Mouse (Mus musculus): ENCODE results near the gene Tbxas1. TPM values are rescaled to one million over a fixed set of nuclear protein-coding genes. Genes with fewer than 3 reads are reported as not detected.

Tbxas1 gene
- polyA plus RNA-seq, 1 experiment, result 1.2 TPM

DNA sequence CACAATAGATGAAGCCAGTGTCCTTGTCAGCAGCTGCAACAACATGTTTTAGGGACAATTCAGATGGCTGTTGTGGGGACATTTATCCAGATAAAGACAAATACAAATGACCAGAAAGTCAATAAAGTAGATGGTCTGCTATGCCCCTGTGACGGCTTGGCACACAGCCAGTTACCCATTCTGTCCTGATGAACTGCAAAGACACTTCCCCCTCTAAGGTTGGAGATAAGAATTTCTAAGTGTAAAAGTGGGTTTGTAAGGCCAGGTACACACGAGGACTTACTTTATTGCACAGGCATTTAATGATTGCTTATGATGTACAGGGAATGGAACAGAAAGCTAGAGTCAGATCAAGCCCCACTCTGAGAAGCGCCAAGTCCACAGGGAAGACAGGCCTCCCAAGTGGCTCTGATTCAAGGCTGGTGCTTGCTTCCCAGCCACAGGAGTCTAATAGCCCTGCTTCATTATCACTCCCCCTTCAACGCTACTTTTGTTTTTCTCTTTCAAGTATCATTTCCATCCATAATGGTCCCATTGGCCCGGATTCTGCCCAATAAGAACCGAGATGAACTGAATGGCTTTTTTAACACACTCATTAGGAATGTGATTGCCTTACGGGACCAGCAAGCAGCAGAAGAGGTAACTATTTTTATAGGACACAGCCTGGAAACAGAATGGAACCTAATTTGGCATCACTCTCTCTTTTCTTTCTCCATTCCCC is 147.4 kb downstream of the Tbxas1 start:
- DNase-seq, result no peak
- no peak overlapping the region for H3K4me3 ChIP-seq (replicated peaks; ENCODE audit: insufficient read depth, low read depth, low read length)
- H3K27ac ChIP-seq (ENCODE audit: insufficient read depth, low read length), result no peak overlapping the region
- H3K27me3 ChIP-seq (ENCODE audit: control insufficient read depth, insufficient read depth, low read length), result no peaks in the 10 kb centered on the region
- no peaks in the 10 kb centered on the region for H3K4me1 ChIP-seq (ENCODE audit: control insufficient read depth, insufficient read depth, low read length)
- whole genome bisulfite sequencing, result 80% methylated on average over 7 of the region's 7 CpGs
- TF ChIP-seq POLR2A (IDR thresholded peaks at IDR 0.05; ENCODE audit: borderline replicate concordance, insufficient read depth, low read length) (no peak), CTCF (IDR thresholded peaks at IDR 0.05; ENCODE audit: borderline replicate concordance, insufficient read depth, low read depth, low read length) (no peak)

DNA sequence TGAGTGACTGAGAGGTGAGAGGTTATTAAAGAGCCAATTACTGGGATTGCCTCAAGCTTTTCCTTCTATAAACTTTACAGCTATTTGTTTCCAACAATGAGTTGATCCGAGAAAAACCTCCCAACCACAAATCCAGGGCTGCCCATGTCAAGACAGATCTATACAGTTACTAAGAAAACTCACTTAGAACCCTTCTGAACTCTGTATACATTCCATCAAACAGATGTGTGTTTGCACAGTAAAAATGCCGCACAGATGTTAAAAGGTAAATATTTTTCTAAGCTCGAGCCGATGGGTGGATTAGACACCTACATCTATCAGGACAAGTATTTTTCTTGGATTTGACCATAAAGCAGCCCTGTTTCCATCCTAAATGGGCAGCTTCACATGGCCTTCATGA is 149.4 kb downstream of the Tbxas1 start:
- Histone ChIP-seq H3K4me1 (ENCODE audit: control insufficient read depth, insufficient read depth, low read length) (no peaks in the 10 kb centered on the region), H3K27me3 (ENCODE audit: control insufficient read depth, insufficient read depth, low read length) (no peaks in the 10 kb centered on the region), H3K27ac (ENCODE audit: insufficient read depth, low read length) (no peak overlapping the region), H3K4me3 (replicated peaks; ENCODE audit: insufficient read depth, low read depth, low read length) (no peak overlapping the region)
- WGBS, result 83% methylated on average over 4 of the region's 4 CpGs
- no peak for DNase-seq
- TF ChIP-seq POLR2A (IDR thresholded peaks at IDR 0.05; ENCODE audit: borderline replicate concordance, insufficient read depth, low read length) (no peak), CTCF (IDR thresholded peaks at IDR 0.05; ENCODE audit: borderline replicate concordance, insufficient read depth, low read depth, low read length) (no peak)

DNA sequence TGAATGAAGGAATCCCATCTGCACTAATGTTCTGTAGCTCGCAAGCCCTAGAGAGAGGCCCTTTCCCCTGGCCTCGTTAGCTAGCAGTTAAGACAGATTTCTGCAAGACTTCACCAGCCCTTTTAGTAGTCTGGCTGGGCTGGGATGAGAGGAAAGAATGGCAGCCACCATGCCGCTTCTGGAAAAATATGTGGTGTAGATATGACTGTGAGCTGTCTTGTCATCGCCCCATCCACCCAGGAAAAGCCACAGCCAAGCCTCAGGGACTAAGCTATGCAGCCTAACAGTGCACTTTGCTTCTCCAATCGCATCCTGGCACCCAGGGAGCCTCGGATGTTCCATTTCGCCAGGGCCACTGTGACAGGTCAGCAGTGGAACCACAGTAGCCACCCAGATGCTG is 149.8 kb downstream of the Tbxas1 start:
- Histone ChIP-seq H3K27me3 (ENCODE audit: control insufficient read depth, insufficient read depth, low read length) (no peaks in the 10 kb centered on the region), H3K4me1 (ENCODE audit: control insufficient read depth, insufficient read depth, low read length) (no peaks in the 10 kb centered on the region), H3K4me3 (replicated peaks; ENCODE audit: insufficient read depth, low read depth, low read length) (no peak overlapping the region), H3K27ac (ENCODE audit: insufficient read depth, low read length) (no peak overlapping the region)
- DNase-seq, result no peak
- WGBS, result 86% methylated on average over 7 of the region's 7 CpGs
- no peak for TF ChIP-seq POLR2A (IDR thresholded peaks at IDR 0.05; ENCODE audit: borderline replicate concordance, insufficient read depth, low read length)
- TF ChIP-seq CTCF (IDR thresholded peaks at IDR 0.05; ENCODE audit: borderline replicate concordance, insufficient read depth, low read depth, low read length), result no peak

DNA sequence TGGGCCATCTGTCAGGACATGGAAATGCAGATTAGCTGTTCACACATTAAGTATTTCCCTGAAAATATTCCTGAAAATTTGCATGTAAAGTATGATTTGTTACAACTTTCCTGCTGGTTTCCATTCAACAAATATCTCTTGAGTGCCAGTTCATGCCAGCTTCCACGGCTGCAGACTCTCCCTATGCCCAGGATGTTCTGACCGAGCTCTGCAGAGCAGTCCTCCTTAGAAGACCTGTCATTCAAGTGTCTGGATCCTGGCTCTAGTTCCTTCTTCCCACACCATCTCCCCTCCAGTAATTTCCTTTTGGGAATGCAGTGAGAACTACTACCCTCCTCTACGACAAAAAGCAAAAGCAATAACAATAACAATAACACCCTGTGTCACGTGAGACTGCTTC is 155.5 kb downstream of the Tbxas1 start:
- TF ChIP-seq CTCF (IDR thresholded peaks at IDR 0.05; ENCODE audit: borderline replicate concordance, insufficient read depth, low read depth, low read length), result no peak
- TF ChIP-seq POLR2A (IDR thresholded peaks at IDR 0.05; ENCODE audit: borderline replicate concordance, insufficient read depth, low read length), result no peak
- no peak for DNase-seq
- no peaks in the 10 kb centered on the region for H3K27me3 ChIP-seq (ENCODE audit: control insufficient read depth, insufficient read depth, low read length)
- peaks cover 3% of the 10 kb centered on the region for H3K4me1 ChIP-seq (ENCODE audit: control insufficient read depth, insufficient read depth, low read length)
- WGBS, result 83% methylated on average over 4 of the region's 4 CpGs
- H3K27ac ChIP-seq (ENCODE audit: insufficient read depth, low read length), result no peak overlapping the region
- H3K4me3 ChIP-seq (replicated peaks; ENCODE audit: insufficient read depth, low read depth, low read length), result no peak overlapping the region

DNA sequence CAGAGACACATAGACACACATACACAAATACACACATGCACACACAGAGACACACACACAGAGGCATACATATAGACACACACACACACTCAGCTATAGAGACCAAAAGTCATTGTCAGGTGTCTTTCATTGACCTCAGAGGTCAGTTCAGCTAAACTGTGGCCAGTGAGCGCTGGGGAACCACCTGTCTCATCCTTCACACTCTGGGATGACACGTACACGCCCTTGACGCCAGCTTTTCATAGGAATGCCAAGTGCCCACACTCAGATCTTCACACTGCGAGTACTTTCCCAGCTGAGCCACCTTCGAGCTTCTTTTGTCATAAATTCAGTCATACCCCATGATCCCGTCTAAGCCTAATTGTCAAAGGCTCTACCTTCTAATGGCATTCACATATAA is 158.5 kb downstream of the Tbxas1 start:
- Histone ChIP-seq H3K27me3 (ENCODE audit: control insufficient read depth, insufficient read depth, low read length) (no peaks in the 10 kb centered on the region), H3K4me3 (replicated peaks; ENCODE audit: insufficient read depth, low read depth, low read length) (no peak overlapping the region), H3K27ac (ENCODE audit: insufficient read depth, low read length) (no peak overlapping the region), H3K4me1 (ENCODE audit: control insufficient read depth, insufficient read depth, low read length) (peaks cover 9% of the 10 kb centered on the region)
- TF ChIP-seq POLR2A (IDR thresholded peaks at IDR 0.05; ENCODE audit: borderline replicate concordance, insufficient read depth, low read length), result no peak
- no peak for TF ChIP-seq CTCF (IDR thresholded peaks at IDR 0.05; ENCODE audit: borderline replicate concordance, insufficient read depth, low read depth, low read length)
- no peak for DNase-seq
- 92% methylated on average over 7 of the region's 7 CpGs for WGBS

DNA sequence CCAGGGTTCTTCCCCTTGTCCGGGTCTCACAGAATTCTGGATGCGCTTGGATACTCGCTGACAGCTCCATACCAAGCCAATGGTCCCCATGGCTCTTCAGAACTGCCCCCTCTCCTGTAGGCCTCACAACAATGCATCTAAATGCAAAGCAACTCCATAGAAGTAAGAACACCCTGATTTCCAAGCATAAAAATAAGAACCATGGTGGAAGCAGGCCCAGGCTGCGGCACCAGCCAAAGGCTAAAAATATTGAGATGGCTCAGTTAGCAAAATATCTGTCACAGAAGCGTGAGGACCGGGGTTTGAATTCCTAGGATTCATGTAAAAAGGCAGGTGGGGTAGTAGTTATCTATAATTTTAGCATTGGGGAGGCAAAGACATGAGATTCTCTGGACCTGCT is 159.8 kb downstream of the Tbxas1 start:
- TF ChIP-seq CTCF (IDR thresholded peaks at IDR 0.05; ENCODE audit: borderline replicate concordance, insufficient read depth, low read depth, low read length) (no peak), POLR2A (IDR thresholded peaks at IDR 0.05; ENCODE audit: borderline replicate concordance, insufficient read depth, low read length) (no peak)
- no peak overlapping the region for H3K4me3 ChIP-seq (replicated peaks; ENCODE audit: insufficient read depth, low read depth, low read length)
- H3K4me1 ChIP-seq (ENCODE audit: control insufficient read depth, insufficient read depth, low read length), result peaks cover 9% of the 10 kb centered on the region
- no peak for DNase-seq
- WGBS, result 93% methylated on average over 6 of the region's 6 CpGs
- H3K27me3 ChIP-seq (ENCODE audit: control insufficient read depth, insufficient read depth, low read length), result no peaks in the 10 kb centered on the region
- no peak overlapping the region for H3K27ac ChIP-seq (ENCODE audit: insufficient read depth, low read length)

DNA sequence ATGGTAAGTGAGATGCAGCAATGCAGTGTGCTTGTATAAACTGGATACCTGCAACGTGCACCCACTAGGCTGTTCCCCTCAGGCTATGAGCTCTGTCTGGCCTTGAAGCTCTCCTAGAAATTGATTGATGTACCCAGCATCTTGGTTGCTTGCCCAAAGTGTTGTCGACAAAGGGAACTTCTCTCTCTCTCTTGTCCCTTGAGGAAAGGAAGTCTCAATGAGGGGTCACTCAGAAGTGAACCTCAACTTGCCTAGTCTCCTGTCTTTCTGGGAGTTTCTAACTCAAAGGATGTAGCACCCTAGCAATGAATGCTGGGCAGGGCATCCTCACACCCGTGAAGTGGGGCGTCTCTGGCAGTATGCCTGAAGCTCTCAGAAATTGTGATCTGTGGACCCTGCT is 161.0 kb downstream of the Tbxas1 start:
- 85% methylated on average over 4 of the region's 4 CpGs for WGBS
- Histone ChIP-seq H3K4me1 (ENCODE audit: control insufficient read depth, insufficient read depth, low read length) (peaks cover 9% of the 10 kb centered on the region), H3K27ac (ENCODE audit: insufficient read depth, low read length) (no peak overlapping the region), H3K4me3 (replicated peaks; ENCODE audit: insufficient read depth, low read depth, low read length) (no peak overlapping the region), H3K27me3 (ENCODE audit: control insufficient read depth, insufficient read depth, low read length) (no peaks in the 10 kb centered on the region)
- no peak for DNase-seq
- TF ChIP-seq CTCF (IDR thresholded peaks at IDR 0.05; ENCODE audit: borderline replicate concordance, insufficient read depth, low read depth, low read length) (no peak), POLR2A (IDR thresholded peaks at IDR 0.05; ENCODE audit: borderline replicate concordance, insufficient read depth, low read length) (no peak)

DNA sequence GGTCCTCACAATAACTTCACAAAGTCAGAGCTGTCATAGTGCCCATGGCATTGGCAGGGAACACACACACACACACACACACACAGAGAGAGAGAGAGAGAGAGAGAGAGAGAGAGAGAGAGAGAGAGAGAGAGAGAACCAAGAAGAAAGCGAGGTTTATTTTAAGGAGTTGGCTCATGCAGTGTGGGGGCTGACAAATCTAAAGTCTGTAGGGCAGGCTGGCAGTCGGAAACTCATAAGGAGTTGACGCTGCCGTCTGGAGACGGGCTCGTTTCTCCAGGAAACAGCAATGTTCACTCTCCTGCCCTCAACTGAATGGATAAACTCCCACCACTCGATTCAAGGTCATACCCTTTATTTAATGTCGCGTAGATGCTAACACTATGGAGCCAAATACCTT is 165.2 kb downstream of the Tbxas1 start:
- WGBS, result 86% methylated on average over 9 of the region's 9 CpGs
- no peaks in the 10 kb centered on the region for H3K27me3 ChIP-seq (ENCODE audit: control insufficient read depth, insufficient read depth, low read length)
- no peak for TF ChIP-seq POLR2A (IDR thresholded peaks at IDR 0.05; ENCODE audit: borderline replicate concordance, insufficient read depth, low read length)
- TF ChIP-seq CTCF (IDR thresholded peaks at IDR 0.05; ENCODE audit: borderline replicate concordance, insufficient read depth, low read depth, low read length), result no peak
- no peak for DNase-seq
- no peak overlapping the region for H3K4me3 ChIP-seq (replicated peaks; ENCODE audit: insufficient read depth, low read depth, low read length)
- peaks cover 6% of the 10 kb centered on the region for H3K4me1 ChIP-seq (ENCODE audit: control insufficient read depth, insufficient read depth, low read length)
- no peak overlapping the region for H3K27ac ChIP-seq (ENCODE audit: insufficient read depth, low read length)

Data from cerebellum, adult 2 months (tissue).